Mouse (Mus musculus) gastrocnemius, postnatal 14 days (tissue): ENCODE data around the gene H2afx. TPM values are rescaled to one million over a fixed set of nuclear protein-coding genes. Genes with fewer than 3 reads are reported as not detected.
"Not testable (repeated sequence)": the region's sequence is repeated elsewhere in the genome, so short reads cannot be mapped to it uniquely, and the experiment has no call there.

Experiments
- DNase-seq: peaks from one replicate; pipeline ENCODE4 v3.0.0; 2021; ENCODE audit warnings: mixed read lengths
- intact Hi-C: fragments of 180-260 bp; cut with DNase I; formaldehyde crosslinking; loops from one replicate; pipeline ENCODE4 v1.15.1; 2025; ENCODE audit warnings: low total_unique reads
- microRNA-seq, 2 experiments: library from miRNA; unstranded; fragments of <30 nt; microRNA quantifications; one replicate each; pipeline ENCODE4 v1.2.0; 2021
- total RNA-seq, 2 experiments: library from RNA; stranded (reverse); gene quantifications; 2 replicates each; pipeline ENCODE4 v1.2.3; 2021

H2afx gene
- total RNA-seq, 2 experiments from 2014 or later = 21.7 to 24.8 TPM

DNA sequence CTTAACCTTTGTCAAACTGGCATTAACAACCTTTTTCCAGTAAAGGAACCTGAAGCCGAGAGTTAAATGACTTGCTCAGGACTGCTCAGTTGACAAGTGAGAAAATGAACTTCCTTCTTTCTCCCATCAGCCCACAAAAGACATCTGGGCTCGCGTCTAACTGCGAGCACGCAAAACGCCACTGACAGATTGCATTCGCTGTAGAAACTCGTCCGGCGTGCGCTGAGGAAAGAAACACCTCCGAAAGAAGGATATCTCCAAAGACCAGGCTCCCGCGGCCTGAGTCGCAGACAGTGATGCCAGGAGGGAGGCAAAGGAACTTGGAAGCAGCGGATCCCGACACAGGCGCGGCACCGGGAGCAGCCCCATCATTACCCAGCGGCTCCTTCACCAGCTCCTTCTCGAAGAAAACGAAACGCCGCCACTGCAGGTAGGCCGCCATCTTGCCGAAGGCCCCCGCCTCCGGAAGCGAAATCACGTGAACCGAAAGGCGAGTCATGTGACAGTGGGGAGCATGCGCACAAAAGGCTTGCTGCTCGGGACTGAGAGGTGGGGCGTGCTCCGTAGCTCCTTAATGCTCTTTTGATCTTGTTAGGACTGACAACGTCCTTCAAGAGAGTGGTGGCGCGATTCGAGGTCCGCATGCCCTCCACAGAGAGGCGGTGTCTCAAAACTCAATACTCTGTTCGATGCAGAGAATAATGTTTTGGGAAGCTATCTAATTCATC, 26.9 kb downstream of the H2afx start, which contains the start of gene Vps11:
Gene Vps11, minus strand, starts transcription at position 481 of the 728 bp plus-strand sequence.
- intact Hi-C loops = no loop called here
- peak; percentile 95 for DNase-seq

DNA sequence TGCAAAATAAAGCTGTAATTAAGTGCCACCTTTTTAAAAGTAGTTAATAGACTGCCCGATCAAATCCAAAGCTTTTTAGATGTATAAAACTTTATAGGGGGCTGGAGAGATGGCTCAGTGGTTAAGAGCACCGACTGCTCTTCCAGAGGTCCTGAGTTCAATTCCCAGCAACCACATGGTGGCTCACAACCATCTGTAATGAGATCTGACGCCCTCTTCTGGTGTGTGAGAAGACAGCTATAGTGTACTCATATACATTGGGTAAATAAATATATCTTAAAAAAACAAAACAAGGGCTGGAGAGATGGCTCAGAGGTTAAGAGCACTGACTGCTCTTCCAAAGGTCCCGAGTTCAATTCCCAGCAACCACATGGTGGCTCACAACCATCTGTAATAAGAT, 27.4 kb downstream of the H2afx start:
- intact Hi-C loops = not testable (repeated sequence)

DNA sequence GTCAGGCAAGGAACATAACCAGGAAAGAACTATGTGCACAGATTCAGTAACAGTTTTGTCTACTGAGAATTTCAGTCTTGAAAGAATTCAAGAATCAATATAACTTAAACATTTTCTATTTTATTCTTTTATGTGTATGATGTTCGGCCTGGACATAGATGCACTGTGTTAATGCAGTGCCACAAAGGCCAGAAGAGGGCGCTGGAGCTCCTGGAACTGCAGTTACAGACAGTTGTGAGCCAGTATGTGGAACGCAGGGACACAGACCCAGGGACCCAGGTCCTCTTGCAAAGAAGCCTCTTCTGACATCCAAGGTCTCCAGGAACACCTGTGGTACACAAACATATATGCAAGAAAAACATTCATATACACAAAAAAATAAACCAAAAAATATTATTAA, 30.0 kb downstream of the H2afx start:
- intact Hi-C loops = no loop called here
- DNase-seq = no peak

More for the DNA sequence above, 27.4 kb downstream of the H2afx start:
- DNase-seq = not testable (repeated sequence)

DNA sequence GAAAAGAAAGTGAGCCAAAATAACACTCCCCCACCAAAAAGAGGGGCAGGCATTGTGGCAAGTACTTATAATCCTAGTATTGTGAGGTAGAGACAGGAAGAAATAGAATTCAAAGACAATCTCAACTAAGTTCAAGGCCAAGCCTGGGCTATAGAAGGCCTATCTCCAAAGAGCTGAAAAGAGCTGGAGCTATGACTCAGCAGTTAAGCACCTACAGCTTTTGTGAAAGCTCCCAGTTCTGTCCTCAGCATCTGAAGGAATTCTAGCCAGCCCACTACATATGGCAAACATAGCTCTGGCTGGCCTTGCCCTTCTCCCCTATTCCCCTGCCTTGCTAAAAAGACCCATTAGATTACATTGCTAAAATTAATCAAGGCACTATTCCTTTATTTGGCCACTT, 38.9 kb downstream of the H2afx start:
- intact Hi-C loops = no loop called here

DNA sequence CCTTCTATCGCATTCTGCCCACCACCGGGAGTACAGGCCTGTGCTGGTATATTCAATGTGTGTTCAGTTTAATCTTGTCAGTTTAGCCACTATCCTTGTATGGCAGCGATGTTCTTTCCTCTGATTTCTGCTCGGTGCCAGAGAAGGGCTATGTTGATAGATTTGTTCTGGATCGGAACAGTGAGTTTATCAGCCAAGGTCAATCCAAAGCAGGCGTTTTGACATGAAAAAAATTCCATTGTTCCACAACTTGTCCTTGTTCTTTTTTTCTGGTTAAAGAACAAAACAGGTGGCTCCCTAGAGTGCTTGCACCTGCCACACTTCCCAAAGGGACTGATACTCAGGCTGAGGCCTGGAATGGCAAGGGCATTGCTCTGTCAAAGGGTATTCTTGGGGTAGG, 41.6 kb downstream of the H2afx start:
- no peak for DNase-seq
- intact Hi-C loops = no loop called here

More for the DNA sequence above, 38.9 kb downstream of the H2afx start:
- DNase-seq = no peak

- DNase-seq, intact Hi-C loops: not testable (repeated sequence)
Measured at GRCm38 (mm10) chr9:44377335-44377734, 42.8 kb downstream of the H2afx start.

DNA sequence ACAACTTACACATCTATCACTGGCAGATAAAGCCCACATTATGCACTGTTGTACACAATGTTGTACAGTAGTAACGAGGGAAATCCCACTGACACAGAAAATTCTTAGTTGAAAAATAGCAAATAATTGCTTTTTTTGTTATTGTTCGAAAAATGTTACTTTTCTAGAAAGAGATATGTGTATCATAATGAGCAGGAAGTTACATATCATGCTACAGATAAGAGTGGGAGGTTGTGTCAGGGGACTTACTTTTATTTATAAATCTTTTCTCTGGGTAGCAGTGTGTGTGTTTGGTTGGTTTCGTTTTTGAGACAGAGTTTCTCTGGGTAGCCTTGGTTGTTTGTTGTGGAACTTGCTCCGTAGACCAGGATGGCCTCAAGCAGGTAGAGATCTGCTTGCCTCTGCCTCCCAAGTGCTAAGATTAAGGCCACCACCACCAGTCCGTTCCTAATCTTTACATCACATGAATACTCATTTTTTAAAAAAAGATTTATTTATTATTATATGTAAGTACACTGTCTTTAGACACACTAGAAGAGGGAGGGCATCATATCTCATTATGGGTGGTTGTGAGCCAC, 43.7 kb downstream of the H2afx start:
- DNase-seq = no peak
- intact Hi-C loops = no loop called here

- DNase-seq = peak; percentile 99
Measured at GRCm38 (mm10) chr9:44379054-44379834, 44.8 kb downstream of the H2afx start, which contains the start of gene Hyou1. Gene Hyou1, plus strand, starts transcription at chr9:44379490.

DNA sequence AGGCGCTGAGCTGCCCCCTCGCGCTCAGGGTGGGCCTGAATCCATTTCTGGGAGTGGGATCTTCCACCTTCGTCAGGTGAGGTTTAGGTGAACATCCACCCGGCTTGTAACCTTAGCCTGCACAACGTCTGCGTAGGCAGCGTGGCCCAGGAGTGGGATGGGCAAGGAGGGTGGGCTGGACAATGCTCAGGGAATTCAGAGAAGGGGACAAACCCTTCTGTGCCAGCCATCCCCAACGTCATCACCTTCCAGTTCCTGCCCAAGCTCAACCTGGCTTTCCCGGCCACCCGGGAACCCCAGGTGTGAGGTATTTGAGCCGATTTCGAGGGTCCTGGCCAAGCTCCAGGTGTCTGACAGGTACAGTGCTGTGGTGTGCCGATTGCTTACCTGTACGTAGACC, 45.4 kb downstream of the H2afx start:
- intact Hi-C loops = no loop called here
- DNase-seq = no peak

More at GRCm38 (mm10) chr9:44379054-44379834, 44.8 kb downstream of the H2afx start, which contains the start of gene Hyou1:
- intact Hi-C loops = no loop called here

- DNase-seq = no peak
- intact Hi-C loops = no loop called here
Measured at GRCm38 (mm10) chr9:44384596-44384995, 50.1 kb downstream of the H2afx start.

Small RNA genes within 50 kb of the gene (microRNA-seq; reads per million reads assigned to microRNA genes)
- gene Gm44335 = 0 reads per million in 2 experiments

Other genes with a start within 250 kb of the H2afx start
- gene Mfrp, start 233.0 kb upstream of the H2afx start, total RNA-seq = under 1 TPM in 1 of 2 experiments, not detected in 1; 0.06 TPM
- gene C1qtnf5, start 227.4 kb upstream of the H2afx start, total RNA-seq = 10 to 100 TPM; 22.9 to 25.7 TPM
- 1 to 10 TPM in 1 of 2 experiments, under 1 TPM in 1; 0.23 to 1.2 TPM for gene Gm49380, start 221.2 kb upstream of the H2afx start, total RNA-seq
- 1 to 10 TPM; 6.4 to 8.4 TPM for gene Rnf26, start 221.2 kb upstream of the H2afx start, total RNA-seq
- 10 to 100 TPM; 62.3 to 83.8 TPM for gene Mcam, start 200.2 kb upstream of the H2afx start, total RNA-seq
- gene Cbl, start 100.6 kb upstream of the H2afx start, total RNA-seq = 10 to 100 TPM; 12.1 to 12.8 TPM
- not detected for gene Ccdc153, start 94.0 kb upstream of the H2afx start, total RNA-seq
- under 1 TPM; 0.86 to 0.98 TPM for gene Pdzd3, start 83.2 kb upstream of the H2afx start, total RNA-seq
- gene Nlrx1, start 66.1 kb upstream of the H2afx start, total RNA-seq = 10 to 100 TPM; 26.0 to 26.2 TPM
- gene Abcg4, start 46.1 kb upstream of the H2afx start, total RNA-seq = under 1 TPM; 0.58 to 0.94 TPM
- gene Hinfp, start 29.0 kb upstream of the H2afx start, total RNA-seq = 1 to 10 TPM; 5.8 to 6.0 TPM
- gene C2cd2l, start 14.4 kb upstream of the H2afx start, total RNA-seq = 10 to 100 TPM; 12.1 to 13.7 TPM
- 10 to 100 TPM; 12.5 to 14.0 TPM for gene Dpagt1, start 8.7 kb upstream of the H2afx start, total RNA-seq
- gene Hmbs, start 9.5 kb downstream of the H2afx start, total RNA-seq = 10 to 100 TPM; 24.2 to 25.5 TPM
- 10 to 100 TPM; 15.6 to 16.9 TPM for gene Vps11, start 27.0 kb downstream of the H2afx start, total RNA-seq
- 10 to 100 TPM; 25.9 to 30.6 TPM for gene Hyou1, start 44.8 kb downstream of the H2afx start, total RNA-seq
- 100 to 1,000 TPM; 164 to 179 TPM for gene Slc37a4, start 62.2 kb downstream of the H2afx start, total RNA-seq
- gene Rps25, start 72.4 kb downstream of the H2afx start, total RNA-seq = 1,000 to 10,000 TPM in 1 of 2 experiments, 100 to 1,000 TPM in 1; 952 to 1,089 TPM
- gene Trappc4, start 72.9 kb downstream of the H2afx start, total RNA-seq = 10 to 100 TPM; 17.5 to 19.9 TPM
- 1 to 10 TPM; 4.4 to 5.6 TPM for gene Ccdc84, start 83.9 kb downstream of the H2afx start, total RNA-seq
- not detected for gene Foxr1, start 106.4 kb downstream of the H2afx start, total RNA-seq
- under 1 TPM; 0.35 to 0.78 TPM for gene Upk2, start 120.3 kb downstream of the H2afx start, total RNA-seq
- 10 to 100 TPM; 38.9 to 44.2 TPM for gene Bcl9l, start 148.1 kb downstream of the H2afx start, total RNA-seq
- gene Cxcr5, start 227.2 kb downstream of the H2afx start, total RNA-seq = not detected